Mouse (Mus musculus) heart, postnatal 0 days (tissue): ENCODE measurements at regions not wholly inside any gene's neighbourhood (a gene's known extent, or its start where the extent isn't known, plus 50 kb on each side); places are given as distances from the start of the nearest gene placed in this dataset.

Experiments used
- CTCF ChIP-seq: IDR thresholded peaks from 2 replicates; pipeline ENCODE4 v1.5.1; 2016; ENCODE audit warnings: antibody characterized with exemption, control low read depth, low read depth
- EP300 ChIP-seq: IDR thresholded peaks from 2 replicates; pipeline ENCODE4 v1.6.1; 2016; ENCODE audit warnings: antibody characterized with exemption, low read depth

DNA sequence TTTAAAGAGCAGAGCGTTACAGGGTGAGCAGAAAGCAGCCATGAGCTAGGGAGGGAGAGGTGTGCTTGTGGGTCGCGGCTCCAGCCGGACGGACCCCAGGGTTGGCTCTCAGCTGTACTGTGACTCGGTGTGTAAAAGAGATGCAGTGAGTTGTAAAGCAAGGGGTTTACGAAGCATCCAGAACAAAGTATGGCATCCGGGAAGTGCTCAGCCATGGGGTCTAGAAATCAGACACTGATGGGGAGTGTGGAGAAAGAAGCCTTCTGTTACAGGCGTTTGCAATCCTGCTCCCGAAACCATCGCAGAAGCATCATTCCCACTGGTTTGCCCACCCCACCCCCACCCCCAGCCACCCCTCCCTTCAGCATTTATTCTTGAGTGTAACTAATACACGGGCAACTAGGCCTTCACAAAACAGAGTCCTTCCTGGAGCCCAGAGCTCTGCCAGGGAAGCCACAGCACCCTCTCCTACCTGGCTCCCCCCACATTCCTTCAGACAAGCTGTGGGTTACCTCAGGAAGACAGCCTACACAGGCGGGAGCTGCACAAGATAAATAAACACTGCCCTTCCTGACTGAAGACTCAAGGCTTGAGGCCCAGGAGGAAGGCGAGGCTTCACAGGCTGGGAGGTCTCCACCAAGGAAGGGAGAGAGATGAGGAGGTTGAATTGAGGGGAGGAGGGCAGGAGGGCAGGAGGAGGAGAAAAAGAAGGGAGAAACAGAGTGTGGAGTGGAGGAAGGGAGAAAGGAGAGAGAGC lies 133.1 kb downstream of the Nufip1 start:
- no peak for TF ChIP-seq CTCF
- no peak for TF ChIP-seq EP300
